Mouse (Mus musculus) macrophage (primary cell): ENCODE results near the gene Gm20911. TPM values are rescaled to one million over a fixed set of nuclear protein-coding genes. Genes with fewer than 3 reads are reported as not detected.
"Not testable (repeated sequence)": the region's sequence is repeated elsewhere in the genome, so short reads cannot be mapped to it uniquely, and the experiment has no call there.

Experiments
- H3K27ac ChIP-seq: fragments of 350-480 bp; formaldehyde crosslinking; 2 replicates; pipeline ENCODE4 v1.9.0; 2021
- H3K36me3 ChIP-seq: fragments of 350-480 bp; formaldehyde crosslinking; 2 replicates; pipeline ENCODE4 v1.9.0; 2021; ENCODE audit errors: inconsistent target
- H3K4me3 ChIP-seq: fragments of 350-480 bp; formaldehyde crosslinking; 2 replicates; pipeline ENCODE4 v1.9.0; 2021; ENCODE audit errors: inconsistent target
- H3K79me2 ChIP-seq: fragments of 350-480 bp; formaldehyde crosslinking; 2 replicates; pipeline ENCODE4 v1.9.0; 2021; ENCODE audit errors: inconsistent target
- WGBS: methylation state at CpG from one replicate; pipeline ENCODE4 v1.1.7; 2026; ENCODE audit warnings: inconsistent platforms; ENCODE audit not compliant: missing documents; 5-methylcytosine and 5-hydroxymethylcytosine counted together
- polyA plus RNA-seq: library from polyadenylated mRNA; stranded (reverse); fragments of 250-400 nt; gene quantifications from 3 replicates; pipeline ENCODE4 v1.2.4, GENCODE M21; 2018; ENCODE audit warnings: inconsistent platforms
- total RNA-seq, 78 experiments: library from RNA; depleted of rRNA; stranded (reverse); fragments of 250-400 nt; gene quantifications; 1 replicate in 9 of 78; 2 replicates in 24 of 78; 3 replicates in 43 of 78; 4 replicates in 2 of 78; pipeline ENCODE4 v1.2.4; 2018; ENCODE audit warnings: inconsistent platforms in 56 of 78

Gm20911 gene
- not detected for total RNA-seq (2018; cell fraction: chromatin; rRNA removed)
- total RNA-seq (2018; cell fraction: cytosol; rRNA removed) = not detected
- not detected for total RNA-seq (2018; cell fraction: nucleus; rRNA removed)
- not detected in 3 replicates for polyA plus RNA-seq

DNA sequence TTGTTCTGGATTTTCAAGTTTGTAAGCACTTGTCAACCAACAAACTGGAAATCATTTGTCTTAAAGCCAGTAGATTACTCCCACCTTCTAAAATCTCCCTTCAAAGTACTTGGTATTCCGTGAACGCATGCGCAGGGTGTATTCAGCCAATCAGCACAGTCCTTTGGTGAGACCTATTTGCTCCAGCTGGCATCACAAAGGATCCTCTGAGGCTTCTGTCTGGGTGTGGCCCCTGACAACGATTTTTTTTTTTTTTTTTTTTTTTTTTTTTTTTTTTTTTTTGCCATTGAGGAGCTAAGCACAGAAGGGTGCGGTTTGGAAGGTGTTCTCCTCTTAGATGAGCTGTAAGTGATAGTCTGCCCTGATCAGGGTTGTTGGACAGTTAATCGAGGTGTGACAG is at the start of gene Gm20911:
Gm20911 (plus strand) TSS at position 301 of the 400 bp plus-strand sequence.
- not testable (repeated sequence) for H3K79me2 ChIP-seq, H3K36me3 ChIP-seq, H3K27ac ChIP-seq, H3K4me3 ChIP-seq
- no CpG with 5 or more reads among the region's 6 CpGs for WGBS
